Mouse (Mus musculus) megakaryocyte, embryonic 14.5 days (primary cell): ENCODE data around the gene Chchd5. TPM values are rescaled to one million over a fixed set of nuclear protein-coding genes. Genes with fewer than 3 reads are reported as not detected.

ENCODE experiments used
- H3K27me3 ChIP-seq: replicated peaks from 2 replicates; pipeline ENCODE3; 2012; ENCODE audit warnings: inconsistent platforms
- H3K36me3 ChIP-seq: replicated peaks from 2 replicates; pipeline ENCODE3; 2012; ENCODE audit warnings: low read length, inconsistent platforms, mixed read lengths
- H3K4me1 ChIP-seq: 2 replicates; pipeline ENCODE4 v1.6.1; 2012; ENCODE audit warnings: inconsistent platforms
- H3K4me3 ChIP-seq: replicated peaks from 2 replicates; pipeline ENCODE3; 2012; ENCODE audit warnings: moderate library complexity, mild to moderate bottlenecking, inconsistent platforms
- H3K9me3 ChIP-seq: 2 replicates; pipeline ENCODE4 v1.6.1; 2012; ENCODE audit warnings: inconsistent platforms
- FLI1 ChIP-seq: IDR thresholded peaks from 2 replicates; pipeline ENCODE4 v1.6.1; 2012; ENCODE audit warnings: low read length, inconsistent platforms, mixed read lengths
- GATA1 ChIP-seq: IDR thresholded peaks from 3 replicates; pipeline ENCODE4 v1.6.1; 2012; ENCODE audit warnings: mixed read lengths, low read length, inconsistent platforms, borderline replicate concordance
- polyA plus RNA-seq: library from polyadenylated mRNA; stranded (reverse); fragments of >175 nt; gene quantifications from 2 replicates; pipeline ENCODE4 v1.2.3, GENCODE M21; 2012; ENCODE audit warnings: low replicate concordance; ENCODE audit not compliant: insufficient read depth

The Chchd5 gene
- polyA plus RNA-seq, 1 experiment, result 19.5 TPM

DNA sequence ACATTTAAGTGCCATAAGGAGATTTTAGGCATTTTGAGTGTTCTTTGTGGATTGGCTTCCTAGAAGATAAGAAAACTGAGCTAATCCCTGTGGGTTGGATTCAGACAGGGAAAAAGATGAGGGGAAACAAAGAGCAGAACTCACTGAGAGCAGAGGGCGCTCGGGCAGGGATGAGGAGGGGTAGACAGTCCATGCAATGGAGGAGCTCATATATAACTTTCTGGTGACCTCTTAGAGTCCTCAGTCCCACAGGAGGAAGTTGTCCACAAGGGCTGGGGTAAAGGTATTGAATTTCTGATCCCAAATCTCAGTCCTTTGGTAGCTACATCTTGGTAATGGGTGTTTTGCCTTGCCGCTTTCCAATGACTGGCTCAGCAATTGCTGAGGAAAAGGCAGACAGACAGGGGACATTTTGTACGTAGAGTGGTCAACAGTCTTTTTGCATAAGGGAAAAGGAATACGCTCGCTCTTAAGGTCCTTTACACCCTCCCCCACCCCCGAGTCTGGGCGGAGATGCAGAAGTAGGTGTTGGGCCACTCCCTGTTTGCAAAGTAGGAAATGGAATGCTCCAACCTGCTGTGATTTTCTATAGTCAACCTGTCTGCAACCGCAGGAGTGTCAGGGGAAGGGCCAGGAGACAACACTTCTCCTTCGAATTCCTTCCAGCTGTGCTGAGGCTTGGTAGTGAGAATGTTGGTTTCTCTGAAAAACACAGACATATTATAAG, 48.8 kb downstream of the Chchd5 start:
- TF ChIP-seq FLI1, result no peak
- TF ChIP-seq GATA1, result no peak
- H3K4me3 ChIP-seq, result no peak overlapping the region
- H3K4me1 ChIP-seq, result peaks cover 99% of the 10 kb centered on the region

DNA sequence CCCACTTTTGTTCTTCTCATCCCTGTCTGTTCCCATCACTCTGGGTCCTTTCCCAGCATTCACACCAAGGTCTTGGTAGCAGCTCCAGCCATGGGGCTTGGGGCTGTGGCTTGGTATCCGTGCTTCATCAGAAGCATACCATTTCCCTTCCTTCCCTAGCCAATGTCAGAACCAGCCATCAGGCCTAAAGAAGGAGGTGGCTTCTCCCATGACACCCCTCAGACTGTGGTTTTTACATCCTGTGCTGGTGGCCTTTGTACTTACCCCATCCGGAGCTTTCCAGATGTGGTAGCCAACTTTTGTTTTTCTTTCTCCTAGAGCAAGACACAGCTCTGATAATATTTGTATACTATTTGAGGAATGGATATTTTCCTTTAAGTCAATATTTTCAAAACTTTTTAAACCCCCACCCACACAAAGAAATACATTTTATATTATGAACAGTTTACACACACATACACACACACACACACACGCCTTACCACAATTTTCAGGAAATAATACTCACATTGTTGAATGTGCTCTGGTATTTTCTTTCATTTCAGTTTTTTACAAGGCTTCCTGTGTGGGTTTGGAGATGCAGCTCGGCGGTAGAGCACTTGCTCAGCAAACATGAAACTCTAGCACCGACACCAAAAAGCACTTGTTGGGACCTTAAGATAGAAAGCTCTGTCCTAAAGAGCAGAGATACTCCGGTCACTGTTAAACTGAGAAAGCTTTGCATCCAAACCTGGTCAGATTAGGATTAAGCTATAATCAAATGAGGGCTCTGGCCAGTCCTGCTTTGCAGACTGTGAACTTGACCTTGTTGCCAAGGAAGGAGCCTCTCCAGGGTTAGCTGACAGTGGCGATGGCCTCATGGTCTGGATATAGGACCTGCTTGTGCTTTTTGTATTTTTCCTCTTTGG, 50.7 kb downstream of the Chchd5 start:
- peaks cover 11% of the 10 kb centered on the region for H3K36me3 ChIP-seq
- no peaks in the 10 kb centered on the region for H3K27me3 ChIP-seq
- peaks cover 100% of the 10 kb centered on the region for H3K4me1 ChIP-seq
- H3K9me3 ChIP-seq, result no peaks in the 10 kb centered on the region
- peak overlapping the region; percentile 83 for H3K4me3 ChIP-seq
- TF ChIP-seq FLI1, result no peak

More for the DNA sequence above, 48.8 kb downstream of the Chchd5 start:
- Histone ChIP-seq H3K27me3 (no peaks in the 10 kb centered on the region), H3K9me3 (no peaks in the 10 kb centered on the region), H3K36me3 (no peaks in the 10 kb centered on the region)

DNA sequence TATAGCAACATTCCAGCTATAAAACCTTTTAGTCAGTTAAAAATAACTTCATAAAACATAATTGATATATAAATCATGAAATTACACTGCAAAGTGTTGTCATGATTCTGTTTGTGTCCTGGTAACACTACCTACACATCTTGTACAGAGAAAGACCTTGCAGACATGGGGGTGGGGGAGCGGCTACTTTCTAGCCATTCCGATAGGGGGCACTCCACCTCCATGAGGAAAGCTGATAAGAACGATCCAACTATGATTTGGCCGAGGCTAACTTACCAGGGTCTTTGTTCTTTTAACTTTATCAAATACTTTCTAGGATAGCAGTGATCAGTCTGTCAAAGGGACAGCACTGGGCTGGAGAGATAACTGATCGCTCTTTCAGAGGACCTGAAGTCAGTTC, 52.0 kb downstream of the Chchd5 start:
- Histone ChIP-seq H3K4me1 (peaks cover 100% of the 10 kb centered on the region), H3K27me3 (no peaks in the 10 kb centered on the region)

DNA sequence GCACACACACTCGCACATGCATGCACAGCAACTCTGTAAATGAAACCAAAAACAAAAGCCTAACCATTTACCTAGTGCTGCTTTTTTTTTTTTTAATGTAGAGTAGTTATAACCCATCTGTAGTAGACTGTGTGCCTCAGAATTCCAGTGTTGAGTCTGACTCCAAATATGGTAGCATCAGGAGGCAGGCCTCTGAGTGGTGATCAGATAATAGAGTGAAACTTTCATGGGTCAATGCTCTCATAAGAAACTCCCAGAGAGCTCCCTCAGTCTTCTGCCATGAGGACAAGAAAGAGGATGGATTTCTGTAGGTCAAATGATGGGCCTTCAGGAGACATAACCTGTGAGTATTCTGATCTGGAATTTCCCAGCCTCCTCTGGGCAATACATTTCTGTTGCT, 52.9 kb downstream of the Chchd5 start:
- no peak for TF ChIP-seq FLI1
- TF ChIP-seq GATA1, result peak; percentile 61; the same call in 1 of the 3 replicates
- H3K36me3 ChIP-seq, result peaks cover 31% of the 10 kb centered on the region
- peak overlapping the region; percentile 89 for H3K4me3 ChIP-seq
- H3K27me3 ChIP-seq, result no peaks in the 10 kb centered on the region
- peaks cover 97% of the 10 kb centered on the region for H3K4me1 ChIP-seq
- no peaks in the 10 kb centered on the region for H3K9me3 ChIP-seq

More for the DNA sequence above, 52.0 kb downstream of the Chchd5 start:
- TF ChIP-seq FLI1 (no peak), GATA1 (no peak)
- H3K4me3 ChIP-seq, result peak overlapping the region; percentile 82
- peaks cover 24% of the 10 kb centered on the region for H3K36me3 ChIP-seq
- H3K9me3 ChIP-seq, result no peaks in the 10 kb centered on the region

DNA sequence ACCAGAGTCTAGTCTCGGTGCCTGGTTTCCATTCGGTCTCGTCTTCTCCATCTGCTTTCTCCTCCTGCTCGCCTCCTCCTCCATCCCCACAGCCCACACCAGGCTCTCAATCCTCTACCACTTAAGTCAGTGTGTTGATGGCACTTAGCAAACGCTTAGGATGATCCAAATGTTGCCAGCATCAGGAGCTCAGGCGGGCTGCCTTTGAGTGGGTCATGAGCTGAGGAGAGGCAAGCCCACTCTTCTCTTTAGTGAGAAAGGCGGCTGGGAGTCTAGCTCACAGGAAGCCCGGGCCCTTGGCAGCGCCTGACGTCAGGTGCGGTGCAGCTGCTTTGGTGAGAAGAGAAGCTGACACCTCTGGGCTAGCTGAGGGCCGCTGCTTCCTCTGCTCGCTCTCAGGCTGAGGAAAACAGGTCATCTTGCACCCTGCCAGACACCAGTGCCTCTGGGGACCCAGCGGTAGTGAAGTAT, 54.1 kb downstream of the Chchd5 start:
- peaks cover 95% of the 10 kb centered on the region for H3K4me1 ChIP-seq
- H3K9me3 ChIP-seq, result no peaks in the 10 kb centered on the region
- peak overlapping the region; percentile 89 for H3K4me3 ChIP-seq
- no peak for TF ChIP-seq GATA1
- TF ChIP-seq FLI1, result no peak
- peaks cover 42% of the 10 kb centered on the region for H3K36me3 ChIP-seq
- H3K27me3 ChIP-seq, result no peaks in the 10 kb centered on the region

Other genes starting within 250 kb of the Chchd5 start
- 0.30 TPM in 1 of 2 replicates, not detected in the other for gene Zc3h8, start 185.6 kb upstream of the Chchd5 start, polyA plus RNA-seq
- 1.2 and 3.1 TPM in 2 replicates for gene Zc3h6, start 162.3 kb upstream of the Chchd5 start, polyA plus RNA-seq
- gene Gm10762, start 162.0 kb upstream of the Chchd5 start, polyA plus RNA-seq, result 5.8 and 7.2 TPM in 2 replicates
- not detected in 2 replicates for gene Vinac1, start 81.5 kb upstream of the Chchd5 start, polyA plus RNA-seq
- 0.32 and 1.1 TPM in 2 replicates for gene Ttl, start 63.8 kb upstream of the Chchd5 start, polyA plus RNA-seq
- gene Polr1b, start 28.7 kb upstream of the Chchd5 start, polyA plus RNA-seq, result 1.9 and 2.2 TPM in 2 replicates
- 16.4 and 76.5 TPM in 2 replicates for gene Slc20a1, start 69.1 kb downstream of the Chchd5 start, polyA plus RNA-seq
- 9.6 and 47.7 TPM in 2 replicates for gene Ckap2l, start 167.5 kb downstream of the Chchd5 start, polyA plus RNA-seq
- 1.3 TPM in 1 of 2 replicates, not detected in the other for gene Il1a, start 180.3 kb downstream of the Chchd5 start, polyA plus RNA-seq
- 2.2 and 4.8 TPM in 2 replicates for gene Il1b, start 241.4 kb downstream of the Chchd5 start, polyA plus RNA-seq